Mouse (Mus musculus) thymus, postnatal 0 days (tissue): ENCODE measurements at regions not wholly inside any gene's neighbourhood (a gene's known extent, or its start where the extent isn't known, plus 50 kb on each side); places are given as distances from the start of the nearest gene placed in this dataset.

Source experiments
- DNase-seq: peaks from one replicate; pipeline ENCODE4 v3.0.0-alpha.2; 2015; ENCODE audit warnings: low spot score

DNA sequence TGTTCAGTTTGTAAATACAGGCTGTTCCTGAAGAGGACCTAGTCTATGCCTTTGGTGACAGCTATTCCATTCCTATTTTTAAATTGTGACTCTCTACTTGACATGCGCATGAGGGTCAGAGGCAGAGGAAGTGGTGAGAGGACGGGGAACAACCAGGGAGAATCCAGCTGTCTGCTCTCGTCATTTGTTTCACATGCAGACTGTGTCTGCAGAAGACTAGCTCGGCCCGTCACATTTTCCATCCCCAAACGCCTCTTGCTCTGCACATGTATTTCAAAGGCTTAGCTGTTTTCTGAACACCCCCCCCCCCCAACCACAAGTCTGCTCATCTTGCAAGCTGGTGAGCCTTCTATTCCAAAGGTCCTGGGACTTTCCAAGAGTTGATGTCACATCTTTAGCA, 339.4 kb downstream of the Dhx35 start:
- DNase-seq: no peak

DNA sequence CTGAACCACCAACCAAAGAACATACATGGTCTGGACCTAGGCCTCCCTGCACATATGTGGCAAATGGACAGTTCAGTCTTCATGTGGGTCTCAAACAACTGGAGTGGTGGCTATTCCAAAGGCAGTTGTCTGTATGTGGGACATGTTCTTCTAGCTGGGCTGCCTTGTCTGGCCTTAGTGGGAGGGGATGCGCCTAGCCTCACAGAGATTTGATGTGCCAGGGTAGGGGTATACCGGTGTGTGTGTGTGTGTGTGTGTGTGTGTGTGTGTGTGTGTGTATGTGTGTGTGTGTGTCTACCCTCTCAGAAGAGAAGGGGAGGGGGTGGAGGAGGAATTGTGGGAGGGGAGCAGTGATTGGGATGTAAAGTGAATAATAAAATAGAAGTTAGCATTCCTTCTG, 344.0 kb downstream of the Dhx35 start:
- no peak for DNase-seq

DNA sequence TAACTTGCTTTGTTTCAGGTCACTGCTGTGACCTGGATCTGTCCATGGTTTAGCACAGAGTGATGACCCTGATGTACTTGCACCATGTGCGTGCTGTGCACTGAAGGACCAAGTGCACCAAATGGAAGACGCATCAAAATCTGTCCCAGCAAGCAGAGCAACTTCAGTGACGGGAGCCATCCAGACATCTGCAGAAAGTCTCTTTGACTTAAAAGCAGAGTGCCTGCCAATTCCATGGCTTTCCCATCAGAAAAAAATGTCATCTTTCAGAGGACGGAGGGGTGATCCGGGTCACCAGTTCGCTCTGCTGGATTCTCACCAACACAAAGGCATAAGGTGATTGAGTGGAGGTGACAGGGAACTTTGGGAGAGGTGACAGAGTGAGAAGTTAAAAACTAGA, 351.4 kb downstream of the Dhx35 start:
- DNase-seq: no peak

DNA sequence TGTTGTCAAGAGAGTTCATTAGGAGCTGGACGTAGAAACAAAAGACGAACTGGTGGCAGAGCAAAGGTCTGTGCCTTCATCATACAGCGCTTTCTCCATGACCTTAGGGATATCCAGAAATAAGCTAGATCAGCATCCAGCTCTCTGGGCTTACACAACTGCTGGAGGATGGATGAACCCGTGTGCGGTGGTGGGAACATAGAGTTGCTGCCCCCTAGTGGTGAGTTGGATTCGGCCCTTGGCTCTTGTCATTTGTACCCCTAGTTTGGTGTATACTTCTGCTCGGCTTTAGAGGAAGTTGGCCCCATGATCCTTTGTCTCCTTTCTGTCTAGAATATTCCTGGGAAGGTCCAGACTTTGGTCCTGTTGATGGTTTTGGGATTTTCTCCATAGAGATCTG, 369.4 kb downstream of the Dhx35 start:
- peak; percentile 10 for DNase-seq

DNA sequence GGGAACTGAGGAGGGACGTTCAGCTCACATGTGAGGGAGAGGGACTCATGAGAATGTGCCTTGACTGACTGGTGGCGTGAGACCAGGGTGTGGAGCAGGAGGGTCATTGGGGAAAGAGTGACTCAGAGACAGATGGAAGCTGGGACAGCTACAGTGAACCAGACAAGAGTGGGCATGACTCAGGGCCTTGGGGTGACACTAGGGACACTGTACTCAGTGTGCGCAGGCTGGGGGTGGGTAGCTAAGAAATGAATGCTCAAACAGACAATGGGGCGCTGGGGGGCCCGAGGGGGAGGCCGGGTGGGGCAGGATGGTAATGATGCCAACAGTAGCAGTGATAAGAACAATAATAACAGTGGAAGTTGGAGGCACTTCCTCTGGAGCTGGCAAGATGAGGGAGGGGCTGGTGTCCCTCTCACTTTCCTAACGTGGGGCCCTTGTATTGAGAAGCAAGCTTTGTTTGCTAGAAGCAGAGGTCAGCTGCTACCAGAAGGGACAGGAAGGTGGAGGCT, 374.0 kb downstream of the Dhx35 start:
- DNase-seq: no peak

DNA sequence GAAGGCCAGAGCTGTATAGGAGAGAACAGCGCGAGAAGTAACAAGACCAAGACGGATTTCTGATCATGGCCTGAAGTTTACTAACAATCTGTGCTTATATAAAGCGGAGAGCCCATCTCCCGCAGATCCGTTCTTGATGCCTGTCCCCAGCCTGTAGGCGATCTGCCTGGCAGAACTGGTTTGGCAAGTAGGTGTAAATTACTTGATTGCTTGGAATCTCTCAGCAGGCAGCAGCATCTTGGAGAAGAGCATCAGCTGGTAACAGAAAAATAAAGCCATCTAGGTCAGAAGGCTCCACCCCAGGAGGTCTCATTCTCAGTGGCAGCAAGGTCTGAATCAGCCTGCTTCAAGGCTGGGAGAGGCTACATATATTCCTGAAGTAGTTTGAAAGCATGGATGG, 401.5 kb downstream of the Dhx35 start:
- no peak for DNase-seq

DNA sequence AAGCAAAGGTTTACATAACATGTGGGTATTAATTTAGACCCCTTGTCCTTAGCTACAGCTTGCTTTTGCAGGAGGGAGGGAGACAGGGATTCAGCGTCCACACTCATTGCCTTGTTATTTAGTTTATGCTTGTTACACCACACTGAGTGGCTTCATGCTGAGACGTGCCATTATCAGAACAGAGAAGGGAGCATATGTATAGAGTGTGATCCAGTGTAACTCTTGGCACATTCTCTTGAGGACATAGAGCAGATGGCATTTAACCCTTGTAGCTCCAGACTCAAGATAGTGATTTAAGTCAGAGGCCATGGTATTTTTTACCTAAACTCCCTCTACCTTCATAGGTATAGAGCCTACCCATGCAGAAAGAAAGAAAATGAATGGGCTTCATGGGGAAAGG, 437.7 kb downstream of the Dhx35 start:
- DNase-seq: no peak

DNA sequence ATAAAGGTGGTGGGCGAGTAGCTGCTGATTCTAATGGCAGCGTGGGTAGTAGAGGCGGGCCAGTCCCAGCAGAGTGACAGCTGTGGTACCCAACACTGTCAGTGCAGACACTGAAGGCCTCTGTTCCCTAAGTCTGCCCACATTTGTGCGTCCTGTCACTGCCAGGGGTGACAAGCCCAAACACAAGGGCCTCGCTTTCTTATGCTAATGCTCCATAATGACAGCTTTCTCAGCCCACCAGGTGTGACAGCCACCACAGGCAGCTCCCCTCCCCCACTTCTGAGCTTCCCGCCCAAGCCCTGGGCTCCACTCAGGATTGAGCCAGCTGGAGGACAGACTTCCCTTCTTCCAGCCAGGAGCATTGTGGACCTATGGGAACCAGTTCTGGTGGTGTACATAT, 440.4 kb downstream of the Dhx35 start:
- no peak for DNase-seq

DNA sequence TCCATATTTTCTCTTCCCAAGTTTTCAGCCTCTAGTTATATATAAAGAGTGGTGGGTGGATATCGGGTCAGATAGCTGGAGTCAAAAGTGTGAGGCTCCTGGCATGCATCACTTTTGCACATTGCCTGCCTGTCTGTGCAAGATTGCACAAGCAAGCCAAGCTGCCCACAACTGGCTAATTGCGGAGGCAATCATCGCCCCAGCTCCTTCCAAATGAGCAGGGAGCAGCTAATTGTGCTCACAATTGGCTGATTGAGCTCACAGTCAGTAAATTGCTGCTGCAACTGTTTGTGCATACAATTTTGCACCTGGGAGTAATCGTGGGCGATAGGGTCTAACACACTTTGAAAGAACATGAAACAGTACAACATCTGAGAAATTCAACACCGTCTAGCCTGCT, 455.5 kb downstream of the Dhx35 start:
- DNase-seq: no peak

DNA sequence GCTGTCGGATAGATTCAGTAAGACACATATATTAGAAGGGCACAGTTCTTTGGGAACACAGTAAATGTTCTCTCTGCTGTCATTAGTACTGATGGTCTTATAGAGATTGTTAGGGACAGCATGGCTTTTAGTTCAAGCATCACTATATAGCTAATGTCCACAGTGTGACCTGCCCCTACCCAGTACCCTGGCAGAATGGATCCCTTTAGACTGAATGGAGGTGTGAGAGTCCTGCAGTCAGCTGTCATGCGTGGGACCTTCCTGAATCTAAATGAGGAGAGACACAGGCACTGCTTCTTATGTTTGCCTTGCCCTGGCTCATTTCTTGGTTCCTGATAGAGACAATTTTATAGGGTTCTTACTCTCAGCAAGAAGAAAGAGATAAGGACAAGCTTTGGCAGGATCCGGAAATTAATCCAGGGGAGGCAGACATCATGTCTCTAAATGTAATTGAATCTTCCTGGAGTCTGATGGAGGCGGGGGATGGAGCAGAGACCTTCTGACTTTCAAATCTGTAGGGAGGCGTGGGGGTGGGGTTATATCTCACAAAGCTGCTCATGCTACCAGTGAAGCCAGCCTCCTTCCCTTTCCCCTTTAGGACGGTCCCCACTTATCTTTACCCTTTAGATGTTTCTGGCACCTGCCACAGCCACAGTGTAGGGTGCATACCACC, 456.5 kb downstream of the Dhx35 start:
- no peak for DNase-seq

DNA sequence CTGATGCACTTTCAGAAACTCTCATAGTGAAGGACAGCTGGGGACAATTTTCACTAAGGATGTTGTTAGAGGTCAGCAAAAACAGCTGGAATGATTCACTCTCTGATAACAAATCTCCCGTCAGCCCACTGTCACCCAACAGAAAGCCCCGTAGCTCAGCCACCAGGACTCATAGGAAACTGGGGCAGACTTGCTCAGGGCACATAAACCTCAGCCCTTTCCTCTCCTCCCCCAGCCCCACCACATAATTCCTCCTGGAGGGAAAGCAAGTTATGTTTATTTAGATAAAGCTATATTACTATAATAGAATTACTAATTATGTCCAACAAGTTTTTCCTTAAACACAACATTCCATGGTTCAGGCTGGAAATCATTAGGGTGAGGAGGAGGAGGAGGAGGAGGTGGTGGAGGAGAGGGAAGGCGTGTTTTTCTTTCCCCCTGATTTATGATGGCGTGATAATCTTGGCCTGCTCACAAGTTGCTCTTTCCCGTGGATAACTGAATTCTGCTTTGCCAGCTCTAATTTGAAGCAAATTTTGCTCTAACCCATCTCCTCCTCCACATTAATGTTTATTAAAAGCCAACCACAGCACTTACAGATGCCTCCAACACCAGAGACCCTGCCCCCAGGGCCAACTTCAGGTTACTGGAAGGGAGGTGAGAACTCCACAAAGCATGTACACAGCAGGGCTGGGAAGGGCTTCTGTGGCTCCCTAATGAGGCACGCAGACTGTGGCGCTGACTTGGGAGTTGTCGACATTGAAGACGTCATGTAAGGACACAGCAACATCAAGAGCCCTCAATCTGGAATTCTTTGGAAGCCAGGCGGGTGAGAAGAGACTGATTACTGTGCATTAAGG, 475.8 kb downstream of the Dhx35 start:
- no peak for DNase-seq

DNA sequence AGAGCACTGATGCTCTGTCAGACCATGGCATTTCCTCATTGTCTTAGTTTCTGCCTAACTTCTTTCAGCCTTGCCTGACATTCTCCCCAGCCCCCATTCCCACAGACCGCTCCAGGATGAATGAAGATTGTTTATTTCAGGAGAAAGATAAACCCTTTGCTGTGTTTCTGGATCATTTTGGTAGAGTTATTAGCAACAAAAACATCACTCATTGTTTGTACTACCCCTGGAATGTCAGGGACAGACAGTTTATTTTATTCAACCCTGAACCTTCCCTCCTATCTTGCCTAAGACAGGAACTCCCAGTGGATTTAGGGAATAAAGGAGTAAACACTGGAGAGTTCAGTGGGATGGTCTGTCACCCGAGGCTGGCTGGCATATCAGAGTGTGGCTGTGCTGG, 484.3 kb downstream of the Dhx35 start:
- no peak for DNase-seq

DNA sequence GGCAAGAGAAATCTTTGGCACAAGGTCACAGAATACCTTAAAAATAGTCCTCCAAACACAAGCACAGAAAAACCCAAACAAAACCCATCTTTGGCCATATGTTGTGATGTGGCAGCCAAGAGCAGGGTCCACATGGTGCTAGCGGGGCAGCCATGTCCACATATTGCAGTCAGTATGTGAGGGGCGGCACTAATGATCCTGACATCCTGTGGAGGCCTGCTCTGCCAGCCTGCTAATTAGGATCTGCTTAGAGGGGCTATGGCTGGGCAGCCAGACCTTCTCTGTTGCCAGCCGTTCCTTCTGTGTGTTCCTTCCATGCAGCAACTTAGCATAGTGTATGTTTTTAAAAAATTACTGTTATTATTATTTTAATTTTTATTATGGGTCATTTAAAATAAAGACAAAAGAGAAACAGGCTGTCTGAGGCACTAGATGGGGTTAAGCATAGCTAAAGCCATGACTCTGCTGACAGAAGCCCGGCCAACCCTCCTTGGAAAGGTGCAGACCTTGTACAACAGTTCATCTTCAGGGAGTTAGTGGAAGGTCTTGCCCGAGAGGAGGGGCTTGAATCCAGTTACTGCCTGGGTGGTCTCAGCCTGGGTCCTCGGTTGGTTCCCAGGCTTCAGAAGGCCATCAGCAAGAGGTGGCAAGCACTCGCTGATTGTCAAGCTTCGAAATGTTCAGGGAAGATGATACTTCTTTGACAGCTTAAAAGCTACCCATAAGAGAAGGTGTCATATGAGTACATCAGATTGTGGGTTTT, 487.1 kb downstream of the Dhx35 start:
- DNase-seq: no peak

DNA sequence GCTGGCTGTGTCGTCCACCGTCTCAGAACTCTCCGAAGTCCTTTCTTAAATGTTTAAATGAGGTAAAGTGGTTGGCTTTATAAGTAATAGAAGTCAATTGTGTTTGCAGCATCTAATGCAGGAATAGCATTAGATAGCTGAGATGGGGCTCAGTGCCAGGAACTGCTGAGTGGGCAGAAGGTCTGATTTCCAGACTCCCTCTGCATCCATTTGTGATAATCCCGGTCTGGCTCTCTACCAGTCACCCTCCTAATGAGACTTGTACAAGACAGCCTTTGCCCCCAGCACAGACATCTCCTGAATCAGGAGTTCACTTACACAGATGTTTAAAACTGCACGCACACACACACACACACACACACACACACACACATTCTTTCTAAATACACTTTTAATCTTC, 489.5 kb downstream of the Dhx35 start:
- no peak for DNase-seq

DNA sequence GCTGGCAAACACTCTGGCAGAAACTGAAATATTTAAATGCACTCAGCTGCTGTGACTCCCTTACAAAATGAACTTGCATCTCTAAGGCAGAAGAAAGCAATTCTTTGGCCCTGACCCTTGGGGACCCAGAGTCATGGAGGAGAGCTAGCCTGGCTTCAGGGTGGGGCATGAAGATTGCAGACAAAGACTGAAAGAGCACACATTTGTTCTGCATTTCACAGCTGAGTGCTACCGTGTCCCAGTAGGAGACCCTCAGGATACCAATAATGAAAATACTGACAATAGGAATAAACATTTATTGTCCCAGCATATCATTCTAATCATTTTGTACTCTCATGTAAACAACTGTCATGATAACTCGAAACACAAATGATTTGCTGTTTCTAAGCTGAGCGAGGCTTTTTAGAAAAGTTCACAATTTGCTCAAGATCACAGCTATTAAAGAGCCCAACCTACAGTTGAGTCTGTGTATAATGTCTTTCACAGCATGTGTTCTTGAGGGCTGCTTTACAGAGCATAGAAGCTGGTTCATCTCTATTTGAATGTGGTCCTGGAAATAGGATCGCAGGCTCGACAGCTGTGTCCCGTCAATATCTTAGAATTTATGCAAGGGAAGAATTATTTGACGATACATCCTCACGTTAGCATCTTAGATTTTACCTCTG, 490.1 kb downstream of the Dhx35 start:
- DNase-seq: no peak

DNA sequence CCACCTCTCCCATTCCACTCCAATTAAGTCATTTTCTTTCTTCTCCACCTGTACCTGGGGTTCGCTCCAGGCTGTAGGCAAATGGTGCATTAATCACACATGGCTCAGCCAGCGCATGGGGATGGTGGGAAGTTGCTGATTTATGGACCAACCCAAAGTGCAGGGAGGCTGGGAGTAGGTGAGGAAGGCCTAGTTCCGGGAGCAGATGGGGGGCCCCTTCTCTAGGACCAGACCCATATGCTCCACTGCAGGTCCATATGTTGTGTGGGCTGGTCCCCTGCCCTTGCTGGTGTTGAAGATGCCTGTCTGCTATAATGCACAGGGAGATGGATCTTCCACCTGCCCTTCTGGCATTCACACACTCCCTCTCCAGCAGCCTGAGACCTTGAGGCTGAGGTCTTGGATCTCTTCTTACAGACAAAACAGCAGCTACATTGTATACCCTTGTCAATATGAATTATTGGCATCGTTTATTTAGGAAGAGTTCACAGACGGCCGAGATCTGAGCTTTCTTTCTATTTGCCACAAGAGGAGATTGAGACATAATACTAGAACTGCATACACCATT, 493.5 kb downstream of the Dhx35 start:
- no peak for DNase-seq

DNA sequence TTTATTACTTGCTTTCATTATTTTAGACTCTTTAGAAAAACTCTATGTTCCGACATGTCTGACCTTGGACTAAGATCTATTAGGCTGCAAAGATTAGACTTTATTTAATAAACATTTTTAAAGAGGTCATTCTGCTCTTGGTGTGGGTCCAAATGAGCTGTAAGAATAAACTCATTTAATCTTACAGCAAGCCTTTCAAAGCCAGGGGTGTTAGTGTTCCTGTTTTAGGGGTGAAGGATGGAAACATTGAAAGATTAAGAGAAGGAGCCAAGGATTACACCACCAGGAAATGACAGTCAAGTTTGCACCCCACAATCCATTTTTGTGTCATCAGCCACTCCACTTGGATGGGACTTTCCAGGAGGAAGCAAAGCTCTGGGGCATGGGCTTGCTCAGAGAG, 495.5 kb downstream of the Dhx35 start:
- no peak for DNase-seq

DNA sequence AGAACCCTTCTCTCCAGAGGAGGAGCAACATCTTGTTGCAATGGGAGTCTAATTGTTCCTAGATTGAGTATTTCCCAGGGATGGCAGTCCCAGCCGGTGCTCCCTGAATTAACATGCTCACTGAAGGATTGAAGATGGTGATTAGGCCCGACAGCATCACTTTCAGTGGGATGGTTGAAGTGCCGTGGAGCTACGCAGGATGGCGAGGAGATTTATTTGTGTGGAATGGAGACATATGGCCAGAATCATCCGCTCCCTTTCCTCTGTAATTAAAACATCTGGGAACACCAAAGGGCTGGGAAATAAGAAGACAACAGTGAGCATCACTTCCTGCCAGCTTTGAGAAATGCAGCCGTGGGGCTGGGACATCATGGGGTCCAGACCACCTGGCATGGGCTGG, 512.4 kb downstream of the Dhx35 start:
- no peak for DNase-seq

DNA sequence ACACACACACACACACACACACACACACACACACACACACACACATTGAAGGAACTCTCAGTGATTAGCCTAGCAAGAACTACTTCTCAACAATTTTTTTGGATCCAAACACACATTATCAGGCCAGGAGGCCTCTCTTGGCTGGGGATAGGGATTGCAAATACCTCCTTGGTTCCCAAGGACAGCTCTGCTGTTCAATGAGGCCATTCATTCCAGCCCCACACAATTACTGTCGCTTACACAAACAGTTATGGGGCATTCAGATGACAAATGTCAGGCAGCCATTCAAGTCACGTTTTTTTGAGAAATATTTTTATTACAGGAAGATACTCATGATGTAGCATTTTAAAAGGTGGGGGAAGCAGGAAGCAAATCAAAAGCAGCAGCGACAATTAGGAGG, 540.1 kb downstream of the Dhx35 start:
- DNase-seq: no peak

DNA sequence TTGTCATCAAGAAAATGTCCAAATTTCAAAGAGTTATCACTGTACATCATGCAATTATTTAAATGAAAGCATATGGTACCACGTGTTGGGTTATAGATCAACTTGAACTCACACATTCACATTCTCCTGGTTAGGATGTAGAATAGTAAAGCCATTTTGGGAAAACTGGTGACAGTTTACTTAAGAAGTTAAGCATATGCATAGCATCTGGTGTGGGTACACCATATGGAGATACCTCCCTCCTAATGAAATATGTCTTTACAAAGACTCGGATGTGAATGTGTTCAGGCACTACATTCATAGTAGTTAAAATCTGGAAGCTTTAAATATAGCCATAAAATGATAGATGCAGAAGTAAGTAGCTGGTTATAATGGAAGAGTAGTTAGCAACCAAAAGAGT, 542.0 kb downstream of the Dhx35 start:
- DNase-seq: no peak
